Mouse (Mus musculus) ES-Bruce4 (cell line): Measurements from ENCODE around the gene Rnf111.

ENCODE experiments used
- CTCF ChIP-seq: IDR thresholded peaks from one replicate; pipeline ENCODE4 v1.8.1; 2011; ENCODE audit warnings: low read depth, low read length
- EP300 ChIP-seq: IDR thresholded peaks from 2 replicates; pipeline ENCODE4 v1.6.1; 2011; ENCODE audit warnings: low read depth, low read length; ENCODE audit not compliant: insufficient read depth

DNA sequence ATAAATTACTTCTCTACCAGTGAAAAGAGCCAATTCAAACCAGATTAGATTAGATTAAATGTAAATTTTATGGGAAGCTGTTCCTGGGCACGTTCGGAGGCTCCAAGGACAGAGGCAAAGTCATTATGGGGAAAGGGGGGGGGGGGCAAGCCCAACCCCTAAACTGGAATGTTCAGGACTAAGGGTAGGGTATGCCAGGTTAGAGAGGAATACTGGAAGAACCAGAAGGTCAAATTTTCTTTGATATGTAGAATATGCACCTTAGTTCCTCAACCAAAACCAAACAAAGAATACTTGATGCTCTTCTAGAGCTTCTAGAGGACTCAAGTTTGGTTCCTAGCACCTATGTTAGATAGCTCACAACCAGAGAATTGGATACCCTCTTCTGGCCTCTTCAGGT is 16.1 kb downstream of the Rnf111 start:
- TF ChIP-seq CTCF: no peak
- TF ChIP-seq EP300: peak; percentile 73
